Mouse (Mus musculus): Measurements from ENCODE around the gene Gnb1. TPM values are rescaled to one million over a fixed set of nuclear protein-coding genes. Genes with fewer than 3 reads are reported as not detected.

Gene Gnb1
- polyA plus RNA-seq, 1 experiment: 512 TPM

DNA sequence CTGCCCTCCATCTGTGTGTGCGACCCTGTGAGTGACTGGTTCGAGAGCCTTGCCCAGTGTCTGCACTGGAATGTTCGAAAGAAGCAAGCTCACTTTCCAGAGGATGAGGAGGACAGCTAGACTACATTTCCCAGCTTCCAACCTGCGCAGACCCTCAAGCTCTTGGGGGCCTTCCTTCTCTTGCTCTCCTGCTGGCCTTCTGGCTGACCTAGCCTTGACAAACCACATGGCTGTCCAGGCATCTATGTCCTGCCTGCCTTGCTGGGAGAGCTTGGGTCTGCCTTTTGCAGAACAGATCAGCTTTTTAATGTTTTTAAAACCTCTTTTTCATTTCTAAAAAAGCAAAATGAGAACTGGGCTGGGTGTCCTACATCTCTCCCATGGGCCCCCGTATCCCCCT lies 98.2 kb downstream of the Gnb1 start:
- TF ChIP-seq POLR2A (IDR thresholded peaks at IDR 0.05; ENCODE audit: borderline replicate concordance, insufficient read depth, low read length) (no peak), CTCF (IDR thresholded peaks at IDR 0.05; ENCODE audit: borderline replicate concordance, insufficient read depth, low read depth, low read length) (no peak)
- DNase-seq: no peak
- 87% methylated on average over 5 of the region's 5 CpGs for WGBS
- Histone ChIP-seq H3K4me1 (ENCODE audit: control insufficient read depth, insufficient read depth, low read length) (no peaks in the 10 kb centered on the region), H3K4me3 (replicated peaks; ENCODE audit: insufficient read depth, low read depth, low read length) (no peak overlapping the region), H3K27me3 (ENCODE audit: control insufficient read depth, insufficient read depth, low read length) (no peaks in the 10 kb centered on the region), H3K27ac (ENCODE audit: insufficient read depth, low read length) (no peak overlapping the region)

DNA sequence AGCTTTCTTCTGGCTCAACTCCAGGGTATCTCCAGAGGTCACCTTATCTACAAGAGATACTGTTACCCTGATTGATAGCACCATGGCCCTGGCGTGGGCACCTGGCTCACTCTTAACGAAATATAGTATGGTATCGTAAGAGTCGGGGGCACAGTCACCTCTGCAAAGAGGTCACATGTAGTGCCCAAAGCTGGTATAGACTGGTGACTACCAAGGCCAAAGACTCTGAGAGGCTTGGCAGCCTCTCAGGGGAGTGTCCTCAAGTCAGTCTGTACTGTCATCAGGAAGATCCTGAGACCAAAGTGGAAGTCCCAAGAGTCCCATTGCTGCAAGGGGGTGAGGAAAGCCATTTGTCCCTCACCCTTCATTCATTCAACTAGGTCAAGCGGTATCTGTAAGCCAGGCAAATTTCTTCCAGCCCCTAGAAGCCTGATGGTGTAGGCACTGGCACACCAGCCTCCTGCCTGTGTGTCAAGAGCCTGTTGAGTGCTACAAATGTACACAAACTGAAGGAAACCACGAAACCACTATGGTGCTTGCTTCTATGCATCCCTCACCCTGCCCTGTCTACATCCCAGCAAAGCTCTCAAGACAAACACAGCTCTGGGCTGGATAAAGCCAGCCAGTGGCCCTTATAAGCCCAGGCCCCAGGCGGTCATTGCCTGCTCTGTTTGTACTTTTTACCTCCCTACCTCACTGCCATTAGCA lies 100.0 kb downstream of the Gnb1 start:
- H3K27me3 ChIP-seq (ENCODE audit: control insufficient read depth, insufficient read depth, low read length): no peaks in the 10 kb centered on the region
- no peak for DNase-seq
- no peaks in the 10 kb centered on the region for H3K4me1 ChIP-seq (ENCODE audit: control insufficient read depth, insufficient read depth, low read length)
- WGBS: 89% methylated on average over 7 of the region's 7 CpGs
- H3K27ac ChIP-seq (ENCODE audit: insufficient read depth, low read length): no peak overlapping the region
- no peak overlapping the region for H3K4me3 ChIP-seq (replicated peaks; ENCODE audit: insufficient read depth, low read depth, low read length)
- TF ChIP-seq POLR2A (IDR thresholded peaks at IDR 0.05; ENCODE audit: borderline replicate concordance, insufficient read depth, low read length): no peak
- no peak for TF ChIP-seq CTCF (IDR thresholded peaks at IDR 0.05; ENCODE audit: borderline replicate concordance, insufficient read depth, low read depth, low read length)

GRCm38 (mm10) chr4:155593780-155594179 lies 102.6 kb downstream of the Gnb1 start:
- no peak overlapping the region for H3K27ac ChIP-seq (ENCODE audit: insufficient read depth, low read length)
- H3K27me3 ChIP-seq (ENCODE audit: control insufficient read depth, insufficient read depth, low read length): no peaks in the 10 kb centered on the region
- H3K4me3 ChIP-seq (replicated peaks; ENCODE audit: insufficient read depth, low read depth, low read length): no peak overlapping the region
- no peak for DNase-seq
- H3K4me1 ChIP-seq (ENCODE audit: control insufficient read depth, insufficient read depth, low read length): no peaks in the 10 kb centered on the region
- TF ChIP-seq CTCF (IDR thresholded peaks at IDR 0.05; ENCODE audit: borderline replicate concordance, insufficient read depth, low read depth, low read length) (no peak), POLR2A (IDR thresholded peaks at IDR 0.05; ENCODE audit: borderline replicate concordance, insufficient read depth, low read length) (no peak)
- 10% methylated on average over 1 of the region's 1 CpGs for WGBS

GRCm38 (mm10) chr4:155595777-155596176 lies 104.6 kb downstream of the Gnb1 start:
- 82% methylated on average over 3 of the region's 3 CpGs for WGBS

DNA sequence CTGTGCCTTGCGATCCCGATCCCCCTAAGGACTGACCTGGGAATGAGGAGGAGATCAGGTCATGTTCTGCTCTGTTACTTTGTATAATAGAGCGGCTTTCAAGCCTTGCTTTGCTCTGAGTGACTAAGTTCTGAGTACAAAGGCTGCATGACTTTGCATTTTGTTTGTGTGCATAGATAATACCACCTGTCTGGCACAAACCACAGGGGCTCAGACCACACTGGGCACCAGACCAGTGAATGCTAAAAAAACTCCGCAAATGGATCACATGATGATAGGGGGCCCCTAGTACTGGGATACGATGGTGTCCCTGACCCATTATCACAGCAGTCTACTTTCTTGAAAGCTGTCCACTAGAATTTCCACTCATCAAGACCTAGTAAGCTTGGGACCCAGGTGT lies 105.4 kb downstream of the Gnb1 start:
- 61% methylated on average over 5 of the region's 5 CpGs for WGBS
- no peak overlapping the region for H3K4me3 ChIP-seq (replicated peaks; ENCODE audit: insufficient read depth, low read depth, low read length)
- TF ChIP-seq CTCF (IDR thresholded peaks at IDR 0.05; ENCODE audit: borderline replicate concordance, insufficient read depth, low read depth, low read length) (no peak), POLR2A (IDR thresholded peaks at IDR 0.05; ENCODE audit: borderline replicate concordance, insufficient read depth, low read length) (no peak)

More at GRCm38 (mm10) chr4:155595777-155596176, 104.6 kb downstream of the Gnb1 start:
- Histone ChIP-seq H3K4me3 (replicated peaks; ENCODE audit: insufficient read depth, low read depth, low read length) (no peak overlapping the region), H3K27ac (ENCODE audit: insufficient read depth, low read length) (no peak overlapping the region), H3K4me1 (ENCODE audit: control insufficient read depth, insufficient read depth, low read length) (no peaks in the 10 kb centered on the region), H3K27me3 (ENCODE audit: control insufficient read depth, insufficient read depth, low read length) (no peaks in the 10 kb centered on the region)
- TF ChIP-seq CTCF (IDR thresholded peaks at IDR 0.05; ENCODE audit: borderline replicate concordance, insufficient read depth, low read depth, low read length) (no peak), POLR2A (IDR thresholded peaks at IDR 0.05; ENCODE audit: borderline replicate concordance, insufficient read depth, low read length) (no peak)
- DNase-seq: no peak

GRCm38 (mm10) chr4:155598536-155598935 lies 107.4 kb downstream of the Gnb1 start:
- H3K4me3 ChIP-seq (replicated peaks; ENCODE audit: insufficient read depth, low read depth, low read length): no peak overlapping the region
- no peaks in the 10 kb centered on the region; the same call in 1 of the 2 replicates for H3K4me1 ChIP-seq (ENCODE audit: control insufficient read depth, insufficient read depth, low read length)
- WGBS: 24% methylated on average over 20 of the region's 20 CpGs
- H3K27ac ChIP-seq (ENCODE audit: insufficient read depth, low read length): no peak overlapping the region
- H3K27me3 ChIP-seq (ENCODE audit: control insufficient read depth, insufficient read depth, low read length): no peaks in the 10 kb centered on the region
- TF ChIP-seq CTCF (IDR thresholded peaks at IDR 0.05; ENCODE audit: borderline replicate concordance, insufficient read depth, low read depth, low read length) (no peak), POLR2A (IDR thresholded peaks at IDR 0.05; ENCODE audit: borderline replicate concordance, insufficient read depth, low read length) (no peak)
- DNase-seq: no peak

More for the DNA sequence above, 105.4 kb downstream of the Gnb1 start:
- DNase-seq: no peak
- no peaks in the 10 kb centered on the region for H3K27me3 ChIP-seq (ENCODE audit: control insufficient read depth, insufficient read depth, low read length)
- H3K27ac ChIP-seq (ENCODE audit: insufficient read depth, low read length): no peak overlapping the region
- H3K4me1 ChIP-seq (ENCODE audit: control insufficient read depth, insufficient read depth, low read length): no peaks in the 10 kb centered on the region

DNA sequence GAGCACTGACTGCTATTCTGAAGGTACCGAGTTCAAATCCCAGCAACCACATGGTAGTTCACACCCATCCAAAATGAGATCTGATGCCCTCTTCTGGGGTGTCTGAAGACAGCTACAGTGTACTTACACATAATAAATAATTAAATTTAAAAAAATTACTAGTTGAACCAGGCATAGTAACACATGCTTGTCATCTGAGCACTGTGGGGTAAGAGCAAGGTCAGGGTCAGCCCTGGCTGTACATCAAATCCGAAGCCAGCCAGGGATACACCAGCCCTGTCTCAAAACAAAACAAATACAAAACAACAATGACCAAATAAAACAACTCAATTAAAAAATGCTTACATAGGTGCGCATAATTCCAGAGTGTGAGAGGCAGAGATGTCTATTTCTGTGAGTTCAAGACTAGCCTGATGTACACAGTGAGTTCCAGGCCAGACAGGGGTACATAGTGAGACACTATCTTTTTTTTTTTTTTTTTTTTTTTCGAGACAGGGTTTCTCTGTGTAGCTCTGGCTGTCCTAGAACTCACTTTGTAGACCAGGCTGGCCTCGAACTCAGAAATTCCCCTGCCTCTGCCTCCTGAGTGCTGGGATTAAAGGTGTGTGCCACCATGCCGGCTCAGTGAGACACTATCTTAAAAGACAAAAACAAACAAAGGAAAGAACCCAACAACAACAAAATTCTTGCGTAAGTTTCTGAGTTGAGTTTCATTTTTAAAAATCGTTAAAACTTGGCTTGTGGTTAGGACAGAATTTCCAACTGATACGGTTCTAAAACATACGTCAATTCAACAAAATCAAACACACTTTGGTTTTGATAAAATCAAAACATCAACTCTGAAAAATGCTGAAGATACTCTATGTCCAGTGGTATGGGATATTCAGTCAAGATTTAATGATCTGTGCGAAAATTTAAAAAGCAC lies 109.0 kb downstream of the Gnb1 start:
- no peak for DNase-seq
- H3K27ac ChIP-seq (ENCODE audit: insufficient read depth, low read length): peak overlapping the region; percentile 22; the same call in 1 of the 2 replicates
- TF ChIP-seq CTCF (IDR thresholded peaks at IDR 0.05; ENCODE audit: borderline replicate concordance, insufficient read depth, low read depth, low read length): no peak
- no peak for TF ChIP-seq POLR2A (IDR thresholded peaks at IDR 0.05; ENCODE audit: borderline replicate concordance, insufficient read depth, low read length)
- peak overlapping the region; percentile 82 for H3K4me3 ChIP-seq (replicated peaks; ENCODE audit: insufficient read depth, low read depth, low read length)
- no peaks in the 10 kb centered on the region for H3K27me3 ChIP-seq (ENCODE audit: control insufficient read depth, insufficient read depth, low read length)
- no peaks in the 10 kb centered on the region; the same call in 1 of the 2 replicates for H3K4me1 ChIP-seq (ENCODE audit: control insufficient read depth, insufficient read depth, low read length)
- 79% methylated on average over 11 of the region's 11 CpGs for WGBS

Data from cerebellum, adult 2 months (tissue).